Mouse (Mus musculus) cerebellum, postnatal 4 days (tissue): ENCODE data around the gene Trappc10.
A peak's percentile ranks its signal among the peaks of the same experiment; 100 is the strongest.

Source experiments
- DNase-seq, 2 experiments: peaks; one replicate each; pipeline ENCODE4 v3.0.0; 2022; ENCODE audit warnings: low spot score in 2 of 2, mixed read lengths in 1 of 2

Gene Trappc10

DNA sequence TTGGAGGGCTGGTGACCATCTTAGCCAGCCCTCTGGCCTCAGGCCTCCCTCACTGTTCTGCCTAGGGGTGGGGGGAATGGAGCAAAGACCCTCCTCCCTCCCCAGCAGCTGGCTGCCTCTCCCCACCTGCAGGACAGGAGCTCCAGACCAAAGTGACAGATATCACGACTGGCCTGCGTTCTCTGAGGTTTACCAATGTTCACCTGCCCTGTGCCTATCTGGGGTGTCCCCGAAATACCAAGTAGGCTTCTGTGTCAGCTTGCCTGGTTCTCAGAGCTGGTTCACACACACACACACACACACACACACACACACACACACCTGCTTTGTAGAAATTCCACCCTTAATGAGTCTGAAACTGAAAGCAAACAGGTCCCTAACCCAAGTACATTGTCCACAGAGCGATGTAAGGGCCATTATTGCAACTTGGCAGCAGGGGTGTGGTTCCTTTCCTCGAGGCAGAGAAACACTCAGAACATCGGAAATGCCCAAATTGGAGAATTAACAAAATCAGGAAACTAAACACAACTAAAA is 13.8 kb upstream of the Trappc10 start:
- no peak for DNase-seq

DNA sequence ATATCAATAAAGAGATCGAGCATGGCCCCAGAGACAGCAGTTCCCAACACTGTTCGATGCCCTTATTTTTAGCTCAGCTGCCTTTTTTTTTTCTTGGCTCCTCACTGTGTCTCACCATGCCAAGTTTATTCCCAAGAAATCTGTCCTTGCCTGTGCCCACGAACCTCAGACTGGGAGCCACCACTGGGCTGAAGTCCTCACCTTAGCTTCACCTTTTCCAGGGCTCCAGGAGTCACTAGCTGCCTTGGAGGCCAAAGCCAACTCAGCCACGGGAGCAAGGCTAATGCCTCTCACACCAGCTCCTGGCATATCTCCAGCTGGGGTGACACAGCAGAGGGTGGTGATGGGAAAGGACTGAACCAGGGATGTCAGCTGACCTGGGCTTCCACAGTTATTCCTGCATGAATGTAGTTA is 11.2 kb upstream of the Trappc10 start:
- DNase-seq = no peak

DNA sequence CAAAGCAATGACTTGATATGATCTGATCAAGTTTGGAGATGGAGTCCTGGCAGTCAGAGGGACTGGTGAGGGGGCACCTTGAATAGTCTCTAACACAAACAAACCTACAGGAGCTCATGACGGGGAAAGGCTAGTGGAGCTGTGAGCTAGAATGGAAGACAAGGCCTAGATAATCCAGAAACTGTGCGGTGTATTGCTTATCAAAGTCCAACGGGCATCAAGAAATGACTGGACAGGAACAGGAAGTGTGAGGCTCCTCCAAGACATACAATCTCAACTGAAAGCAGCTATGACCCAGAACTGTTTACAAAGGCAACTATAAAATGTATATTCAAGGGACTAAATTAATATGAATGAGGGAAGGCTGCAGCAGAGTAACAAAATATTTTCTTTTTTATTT is 2.8 kb upstream of the Trappc10 start:
- no peak for DNase-seq

DNA sequence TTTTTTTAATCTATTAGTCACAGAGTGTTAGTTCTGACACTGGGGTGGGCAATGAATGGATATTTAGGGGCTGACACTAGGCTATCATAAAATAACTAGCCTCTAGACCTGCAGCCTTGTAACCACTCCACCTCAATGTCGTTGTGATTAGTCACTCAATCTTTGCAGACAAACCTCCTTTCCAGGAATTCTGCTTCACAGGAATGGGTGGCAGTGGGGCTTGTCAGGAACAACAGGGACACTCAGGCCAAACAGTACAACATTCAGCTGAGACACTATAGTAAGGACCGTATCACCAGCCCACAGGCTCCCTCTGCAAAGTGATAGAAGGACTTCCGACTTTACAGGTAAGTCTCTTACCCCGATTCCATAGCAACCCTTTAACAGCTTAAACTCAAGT is 2.3 kb upstream of the Trappc10 start:
- DNase-seq = no peak

DNA sequence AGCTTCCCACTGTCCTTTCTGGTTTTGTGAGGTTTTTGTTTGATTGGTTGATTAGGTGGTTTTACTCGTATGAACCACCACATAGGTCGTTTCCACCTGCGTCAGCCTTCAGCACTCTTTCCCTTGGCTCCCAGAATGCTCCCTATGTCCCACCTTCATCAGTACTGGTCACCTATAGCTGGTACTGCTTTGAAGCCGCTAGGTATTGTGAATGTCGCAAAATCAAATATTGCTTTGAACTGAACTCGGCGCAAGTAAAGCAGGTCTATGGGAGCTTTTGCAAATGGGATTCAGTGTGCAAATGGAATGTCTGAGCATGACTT is 745 bp upstream of the Trappc10 start:
- no peak for DNase-seq

DNA sequence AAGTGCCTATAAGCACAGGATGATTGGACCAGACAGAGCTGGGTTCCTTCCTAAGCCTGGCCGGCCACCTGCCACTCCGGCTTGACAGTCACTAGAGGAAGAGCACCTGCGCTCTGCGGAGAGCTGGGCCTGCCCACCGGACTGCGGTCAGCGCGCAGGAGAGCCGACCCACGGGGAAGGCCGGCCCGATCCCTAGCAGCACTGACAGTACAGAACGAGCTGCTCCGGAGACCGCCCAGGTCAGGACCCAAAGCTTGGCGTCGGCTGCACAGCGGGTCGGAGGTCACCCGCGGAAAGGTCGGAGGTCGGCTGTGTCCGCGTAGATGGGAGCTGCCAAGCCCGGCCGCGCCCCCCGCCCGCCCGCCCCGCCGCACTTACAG is 393 bp downstream of the Trappc10 start:
- DNase-seq = peak; percentile 30 to 42

DNA sequence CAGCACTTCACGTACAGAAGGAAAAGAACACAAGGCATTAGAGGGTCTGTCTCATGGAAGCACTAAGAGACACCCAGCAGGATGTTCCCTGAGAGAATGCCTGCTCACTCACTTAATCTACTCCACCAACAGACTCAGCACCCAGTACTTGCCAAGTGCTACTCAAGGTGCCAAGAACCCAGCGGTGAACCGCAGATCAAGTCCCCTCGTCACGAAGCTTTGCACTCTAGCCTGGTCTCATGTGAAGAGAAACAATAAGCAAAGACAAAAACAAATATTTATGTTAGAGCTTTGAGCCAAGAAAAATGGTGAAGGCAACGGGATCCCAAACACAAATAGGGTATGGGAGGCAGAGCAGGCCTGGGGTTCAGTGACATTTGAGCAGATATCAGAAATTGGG is 5.5 kb downstream of the Trappc10 start:
- no peak for DNase-seq

DNA sequence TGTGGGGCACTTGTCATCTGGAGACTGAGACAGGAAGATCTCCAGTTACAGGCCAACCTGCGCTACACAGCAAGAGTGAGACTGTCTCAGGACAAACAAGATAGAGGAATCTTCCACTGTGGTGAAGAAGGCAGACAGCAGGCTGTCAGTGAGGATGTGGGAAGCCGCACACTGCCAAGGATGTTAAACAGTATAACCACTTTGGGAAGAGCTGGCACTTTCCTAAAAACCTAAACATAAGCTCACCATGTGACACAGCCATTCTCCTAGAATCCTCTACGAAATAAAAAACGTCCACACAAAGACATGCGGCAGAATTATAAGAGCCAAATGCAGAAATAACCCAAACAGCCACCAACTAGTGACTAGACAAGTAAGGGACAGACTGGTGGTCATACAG is 6.1 kb downstream of the Trappc10 start:
- no peak for DNase-seq

DNA sequence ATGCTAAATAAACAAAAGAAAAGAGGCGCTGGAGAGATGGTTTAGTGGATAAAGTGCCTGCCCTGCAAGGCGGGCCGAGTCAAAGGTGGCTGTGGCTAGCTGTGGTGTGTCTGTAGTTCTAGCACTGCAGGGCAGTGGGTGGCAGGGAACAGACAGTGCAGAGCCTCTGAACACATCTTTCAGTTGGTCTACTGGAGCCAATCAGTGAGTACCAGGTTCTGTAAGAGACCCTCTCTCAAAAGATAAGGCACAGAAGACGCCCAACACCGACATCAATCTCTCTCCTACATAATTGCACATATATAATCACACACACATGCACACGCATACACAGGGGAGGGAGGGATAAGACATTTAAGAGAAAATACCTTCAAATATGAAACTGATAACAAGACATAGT is 6.6 kb downstream of the Trappc10 start:
- no peak for DNase-seq

DNA sequence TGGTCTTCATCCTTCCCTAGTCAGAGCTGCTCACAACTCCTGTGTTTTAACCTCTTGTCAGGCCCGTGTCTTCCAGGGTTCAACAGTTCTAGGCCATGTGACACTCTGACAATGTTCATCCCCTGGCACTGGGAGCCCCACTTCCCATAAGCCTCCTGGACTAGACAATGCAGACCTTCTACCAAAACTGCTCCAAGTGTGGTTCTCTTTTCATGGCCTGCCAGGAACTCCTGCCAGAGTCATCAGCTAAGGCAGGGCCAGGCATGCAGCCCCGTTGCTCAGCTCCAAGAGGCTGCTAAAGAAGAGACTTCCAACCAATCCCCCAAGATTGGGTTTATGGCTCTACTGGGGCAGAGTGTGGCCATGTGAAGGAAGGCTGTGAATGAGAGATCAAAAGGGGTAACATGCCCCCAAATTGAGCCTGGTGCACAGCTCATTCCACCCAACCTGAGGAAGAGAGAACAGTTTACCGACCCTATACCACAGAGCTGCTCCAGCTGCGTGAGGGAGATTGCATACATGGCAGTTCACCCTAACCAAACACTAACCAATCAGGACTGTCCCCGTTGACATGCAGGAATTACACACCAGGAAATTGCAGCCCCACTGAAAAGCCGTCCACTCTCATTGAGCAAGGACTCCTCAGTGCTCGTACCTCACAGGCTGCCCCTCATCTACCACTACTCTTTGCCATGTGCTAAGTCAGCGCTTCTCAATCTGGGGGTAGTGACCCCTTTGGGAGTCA is 7.4 kb downstream of the Trappc10 start:
- DNase-seq = no peak

DNA sequence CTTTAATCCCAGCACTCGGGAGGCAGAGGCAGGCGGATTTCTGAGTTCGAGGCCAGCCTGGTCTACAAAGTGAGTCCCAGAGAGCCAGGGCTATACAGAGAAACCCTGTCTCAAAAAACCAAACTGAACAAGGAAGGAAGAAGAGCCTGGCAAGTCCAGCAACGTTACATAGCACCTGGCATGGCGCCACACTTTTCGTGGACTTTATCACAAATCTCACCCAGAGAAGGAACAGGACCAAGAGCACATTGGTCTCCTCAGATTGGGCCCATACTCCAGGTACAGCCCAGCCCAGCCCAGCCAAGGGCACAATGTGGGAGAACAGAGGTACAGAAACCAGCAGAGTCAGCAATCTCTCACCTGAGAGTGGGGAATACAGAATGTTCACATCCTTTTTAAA is 10.7 kb downstream of the Trappc10 start:
- no peak for DNase-seq

DNA sequence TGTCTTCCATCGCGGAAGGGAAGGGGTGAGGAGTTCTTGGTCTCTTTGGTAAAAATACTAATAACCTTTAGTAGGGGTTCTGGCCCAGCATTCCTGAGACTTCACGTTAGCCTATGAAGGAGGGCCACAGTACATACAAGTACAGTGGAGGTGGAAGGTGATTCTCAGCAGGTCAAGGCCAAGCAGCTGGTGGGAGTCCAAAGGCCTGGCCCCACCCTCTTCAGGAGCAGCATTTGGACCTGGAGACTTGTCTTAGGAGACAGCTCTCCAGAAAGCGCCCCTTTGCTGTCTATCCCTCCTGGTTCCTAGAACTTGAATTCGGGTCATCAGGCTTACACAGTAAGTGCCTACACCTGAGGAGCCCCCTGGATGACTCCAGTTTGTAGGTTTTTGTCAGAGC is 11.3 kb downstream of the Trappc10 start:
- DNase-seq = no peak

DNA sequence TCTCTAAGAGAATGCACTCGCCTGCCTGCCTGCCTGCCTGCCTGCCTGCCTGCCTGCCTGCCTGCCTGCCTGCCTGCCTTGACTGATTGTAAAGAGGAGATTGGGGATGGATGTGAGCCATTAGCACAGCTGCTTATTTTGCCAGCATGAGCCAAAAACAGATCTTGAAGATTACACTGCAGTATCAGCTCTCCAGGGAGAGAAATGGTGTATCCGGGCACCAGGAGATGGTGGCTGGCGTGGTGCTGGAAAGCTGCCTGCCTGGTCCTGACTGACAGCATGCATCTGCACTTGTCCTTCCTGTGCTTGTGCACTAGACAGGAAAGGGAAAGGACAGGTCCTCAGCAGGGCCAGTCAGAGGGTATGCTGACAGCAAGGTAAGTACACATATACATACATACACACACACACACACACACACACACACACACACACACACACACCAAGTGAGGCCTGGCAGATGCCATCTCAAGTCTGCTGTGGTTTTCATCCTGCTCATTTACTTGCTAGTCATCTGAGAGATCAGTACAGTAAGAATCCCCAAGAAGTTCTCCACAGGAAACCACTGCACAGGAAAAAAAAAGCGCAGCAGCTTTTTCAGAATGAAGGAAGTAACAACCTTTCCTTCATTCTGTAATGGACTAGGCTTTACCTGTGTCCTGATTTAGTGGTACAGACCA is 12.0 kb downstream of the Trappc10 start:
- DNase-seq = no peak

DNA sequence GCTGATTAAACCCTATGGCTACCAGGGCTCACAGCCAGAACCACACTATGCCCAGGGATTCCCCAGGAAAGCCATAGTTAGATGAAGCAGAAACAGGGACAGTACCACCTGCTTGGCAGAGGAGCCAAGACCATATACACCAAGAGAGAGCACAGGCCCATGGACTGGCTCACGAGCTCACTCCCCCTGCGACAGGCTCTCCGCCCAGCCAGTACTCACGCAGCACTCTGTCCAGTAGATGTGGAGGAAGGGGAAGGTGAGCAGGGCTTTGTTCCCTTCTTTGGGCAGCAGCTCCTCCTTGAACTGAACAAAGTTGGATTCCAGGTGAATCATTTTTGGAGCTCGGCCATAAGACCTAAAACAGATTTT is 15.9 kb downstream of the Trappc10 start:
- DNase-seq = no peak

DNA sequence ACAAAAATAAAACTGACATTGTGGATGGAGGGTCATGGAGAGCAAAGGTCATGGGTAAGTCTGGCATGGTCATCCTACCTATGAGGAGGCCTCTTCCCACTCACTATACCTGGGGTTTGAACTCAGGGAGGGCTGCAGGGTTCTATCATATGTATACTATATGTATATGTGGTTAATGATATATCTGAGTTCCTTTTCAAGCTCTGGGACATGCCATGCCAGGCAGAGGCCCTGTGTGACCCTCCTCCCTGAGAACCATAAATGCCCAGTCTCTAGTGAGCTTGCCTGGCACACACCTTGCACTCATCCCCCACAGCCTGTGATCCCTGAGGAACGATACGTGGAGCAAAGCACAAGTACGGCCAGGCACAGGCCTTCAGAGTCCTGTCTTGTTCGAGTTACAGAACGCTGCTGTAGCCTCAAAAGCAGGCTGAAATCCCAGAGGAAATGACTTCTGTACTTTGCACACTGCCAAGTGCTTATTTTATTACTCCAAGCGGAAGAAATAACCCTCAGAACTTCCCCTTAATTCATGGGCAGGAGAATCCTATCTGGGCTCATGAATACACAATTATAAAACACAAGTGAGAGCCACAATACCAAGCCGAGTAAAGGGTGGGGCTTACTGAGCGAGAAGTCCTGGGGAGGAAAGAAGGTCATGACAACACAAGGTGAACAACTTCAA is 16.4 kb downstream of the Trappc10 start:
- no peak for DNase-seq

DNA sequence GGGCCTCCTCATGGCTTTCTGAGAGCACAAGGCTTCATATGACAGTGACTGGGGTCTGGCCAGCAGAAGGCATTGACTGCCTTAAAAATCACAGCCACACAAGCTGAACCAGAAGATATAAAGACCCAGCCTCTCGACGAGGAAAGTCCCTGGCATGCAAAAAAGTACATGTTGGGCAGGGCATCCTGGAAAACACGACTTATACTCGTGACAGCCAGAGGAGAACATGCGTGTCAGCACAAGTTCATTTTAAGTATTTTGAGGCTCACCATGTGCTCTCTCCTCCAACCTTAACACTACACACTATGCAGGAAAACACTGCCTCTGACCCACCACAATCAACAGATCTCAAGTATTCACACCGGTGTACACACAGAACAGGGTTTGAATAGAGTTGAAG is 20.3 kb downstream of the Trappc10 start:
- DNase-seq = no peak

DNA sequence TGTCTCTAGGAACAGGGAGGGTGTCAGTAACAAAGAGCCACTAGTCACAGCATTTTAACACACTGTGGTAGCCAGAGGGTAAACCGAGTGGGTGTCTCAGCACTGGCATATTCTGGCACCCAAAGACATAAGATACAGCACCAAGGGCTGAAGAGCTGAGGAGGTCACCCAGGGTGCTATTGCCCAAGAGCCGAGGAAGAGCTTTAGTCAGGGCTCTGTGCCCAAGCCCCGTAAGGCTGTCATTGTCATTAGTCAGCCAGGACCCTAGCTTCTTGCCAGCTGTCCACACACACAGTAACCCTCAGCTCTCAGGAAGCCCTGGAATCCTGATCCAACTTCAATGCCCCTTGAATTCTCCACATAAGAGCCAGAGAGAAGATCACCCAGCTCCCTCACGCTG is 21.5 kb downstream of the Trappc10 start:
- DNase-seq = no peak

DNA sequence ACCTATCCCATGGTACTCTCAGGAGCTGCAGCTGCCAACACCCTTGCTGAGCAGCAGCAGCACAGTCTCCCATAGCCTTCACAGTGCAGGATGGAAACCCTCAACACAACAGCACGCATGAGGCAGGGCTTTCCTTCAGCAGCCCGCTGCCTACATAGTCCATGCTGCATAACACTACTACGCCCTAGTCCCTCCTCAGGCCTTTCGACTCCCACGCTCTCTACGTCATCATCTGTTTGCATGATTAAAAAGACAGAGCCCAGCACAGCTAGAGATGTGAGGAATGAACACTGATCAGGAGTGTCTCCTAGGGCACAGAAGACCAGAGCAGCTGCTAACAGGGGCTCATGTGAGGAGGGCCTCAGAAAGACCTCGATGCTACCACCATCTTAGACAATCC is 23.1 kb downstream of the Trappc10 start:
- DNase-seq = no peak

DNA sequence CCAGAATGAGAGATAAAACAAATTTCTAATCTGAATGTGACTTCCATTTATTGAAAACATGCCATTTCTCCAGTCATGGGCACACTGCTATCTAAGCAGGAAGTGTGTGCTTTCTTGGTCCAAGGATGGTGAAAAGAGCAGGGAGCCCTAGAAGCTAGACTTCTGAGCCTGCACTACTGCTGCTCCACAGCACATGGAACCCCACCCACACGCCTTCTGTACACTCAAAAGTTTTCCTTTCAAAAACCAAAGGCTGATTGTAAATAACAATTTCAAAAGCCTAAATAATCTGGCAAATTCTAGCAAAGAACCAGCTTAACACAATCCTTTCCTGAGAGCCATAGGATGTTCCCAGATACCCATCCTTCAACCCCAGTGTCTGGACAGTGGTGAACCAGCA is 24.9 kb downstream of the Trappc10 start:
- DNase-seq = no peak

DNA sequence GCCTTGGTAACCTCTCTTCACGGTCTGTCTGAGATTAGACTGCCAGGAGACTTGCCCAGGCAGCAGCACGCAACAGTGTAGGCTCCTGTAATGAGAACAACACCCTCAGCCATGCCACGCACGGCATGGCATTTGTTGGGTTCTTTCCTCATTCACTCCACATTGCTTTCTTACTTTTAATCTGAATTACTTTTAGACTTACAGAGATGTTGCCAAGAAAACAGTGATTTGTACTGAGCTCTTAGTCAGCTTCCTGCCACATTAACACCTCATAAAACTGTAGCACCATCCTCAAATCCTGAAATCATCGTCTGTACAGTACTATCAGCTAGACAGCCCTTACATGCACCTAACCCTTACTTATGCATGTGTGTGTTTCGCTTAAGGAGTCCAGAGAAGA is 25.9 kb downstream of the Trappc10 start:
- no peak for DNase-seq

DNA sequence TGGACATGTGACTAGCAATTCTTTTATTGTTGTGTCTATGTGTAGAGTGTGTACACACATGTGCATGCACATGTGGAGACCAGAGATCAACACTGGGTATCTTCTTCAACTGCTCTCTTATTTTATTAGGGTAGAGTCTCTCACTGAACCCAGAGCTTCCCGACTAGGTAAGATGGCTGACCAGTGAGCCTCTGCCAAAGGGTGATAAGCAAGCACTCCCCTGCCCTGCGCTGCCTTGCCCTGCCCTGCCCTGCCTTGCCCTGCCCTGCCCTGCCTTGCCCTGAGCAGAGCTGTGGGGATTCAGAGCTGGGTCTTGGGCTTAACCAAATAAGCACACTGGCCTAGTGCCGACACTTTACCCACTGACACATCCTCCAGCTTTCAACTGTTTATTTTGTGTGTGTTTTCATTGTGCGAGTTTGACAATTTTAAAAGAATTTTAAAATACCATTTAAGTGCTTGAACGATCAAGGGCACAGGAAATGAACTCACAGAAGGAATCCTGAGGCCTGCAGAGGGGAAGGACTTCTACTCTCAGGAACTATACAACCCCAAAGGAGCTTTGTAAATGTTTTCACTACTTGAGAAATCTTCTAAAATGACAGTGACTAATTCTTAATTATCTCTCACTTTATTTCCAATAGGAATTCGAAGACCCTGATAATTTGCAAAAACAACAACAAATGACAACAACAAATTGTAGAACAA is 27.9 kb downstream of the Trappc10 start:
- DNase-seq = no peak

DNA sequence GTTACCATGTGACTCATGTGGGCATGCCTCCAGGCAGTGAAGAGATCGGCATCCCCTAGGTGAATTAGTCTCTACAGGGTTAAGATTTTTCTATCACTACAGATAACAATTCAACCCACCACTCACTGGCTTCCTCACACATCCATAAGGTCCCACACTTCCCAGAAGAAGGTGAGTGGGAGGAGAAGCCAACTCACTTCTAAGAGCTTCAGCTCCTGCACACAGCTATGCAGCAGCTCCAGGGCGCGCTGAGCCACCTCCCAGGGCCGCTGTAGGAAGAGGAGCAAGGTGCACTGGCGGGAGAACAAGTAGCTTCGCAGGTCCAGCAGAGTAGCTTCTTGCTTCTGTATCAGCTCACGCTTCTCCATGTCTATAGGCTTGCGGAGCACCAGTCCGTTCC is 30.1 kb downstream of the Trappc10 start:
- no peak for DNase-seq
